Mouse (Mus musculus) spleen, postnatal 14 days (tissue): ENCODE data around the gene Erc2.

Source experiments
- DNase-seq, 2 experiments: peaks; one replicate each; pipeline ENCODE4 v3.0.0; 2021 to 2022; ENCODE audit warnings: low spot score in 2 of 2

Erc2 gene

GRCm38 (mm10) chr14:27667016-27667852 lies 45.0 kb downstream of the Erc2 start:
- DNase-seq: no peak

- no peak for DNase-seq
Observed at GRCm38 (mm10) chr14:27668151-27668550, 45.9 kb downstream of the Erc2 start.

- DNase-seq: no peak
Observed at GRCm38 (mm10) chr14:27669939-27670338, 47.7 kb downstream of the Erc2 start.

- no peak for DNase-seq
Observed at GRCm38 (mm10) chr14:27672761-27673160, 50.5 kb downstream of the Erc2 start.

- no peak for DNase-seq
Observed at GRCm38 (mm10) chr14:27674096-27674495, 51.9 kb downstream of the Erc2 start.

- no peak for DNase-seq
Observed at GRCm38 (mm10) chr14:27674561-27674960, 52.3 kb downstream of the Erc2 start.

- no peak for DNase-seq
Observed at GRCm38 (mm10) chr14:27675071-27675470, 52.8 kb downstream of the Erc2 start.

- DNase-seq: no peak
Observed at GRCm38 (mm10) chr14:27682368-27683052, 60.3 kb downstream of the Erc2 start.

- no peak for DNase-seq
Observed at GRCm38 (mm10) chr14:27695781-27696180, 73.6 kb downstream of the Erc2 start.

- no peak for DNase-seq
Observed at GRCm38 (mm10) chr14:27717364-27717763, 95.1 kb downstream of the Erc2 start.

GRCm38 (mm10) chr14:27719601-27720000 lies 97.4 kb downstream of the Erc2 start:
- DNase-seq: no peak

- DNase-seq: no peak
Observed at GRCm38 (mm10) chr14:27720944-27721343, 98.7 kb downstream of the Erc2 start.

- DNase-seq: no peak
Observed at GRCm38 (mm10) chr14:27721759-27722158, 99.5 kb downstream of the Erc2 start.

GRCm38 (mm10) chr14:27727541-27727940 lies 105.3 kb downstream of the Erc2 start:
- no peak for DNase-seq

- DNase-seq: no peak
Observed at GRCm38 (mm10) chr14:27731086-27731485, 108.9 kb downstream of the Erc2 start.

- no peak for DNase-seq
Observed at GRCm38 (mm10) chr14:27739436-27739835, 117.2 kb downstream of the Erc2 start.

GRCm38 (mm10) chr14:27741248-27741916 lies 119.2 kb downstream of the Erc2 start:
- DNase-seq: peak in 1 of 2 experiments; percentile 5

GRCm38 (mm10) chr14:27754340-27754739 lies 132.1 kb downstream of the Erc2 start:
- DNase-seq: no peak

- no peak for DNase-seq
Observed at GRCm38 (mm10) chr14:27756901-27757300, 134.7 kb downstream of the Erc2 start.

GRCm38 (mm10) chr14:27758230-27758629 lies 136.0 kb downstream of the Erc2 start:
- DNase-seq: no peak

- no peak for DNase-seq
Observed at GRCm38 (mm10) chr14:27759069-27759628, 136.9 kb downstream of the Erc2 start.

GRCm38 (mm10) chr14:27759982-27760381 lies 137.8 kb downstream of the Erc2 start:
- DNase-seq: no peak
